Mouse (Mus musculus) stomach, postnatal 0 days (tissue): Measurements from ENCODE around the gene Mon1a.

Experiments used
- CTCF ChIP-seq: IDR thresholded peaks from 2 replicates; pipeline ENCODE4 v1.5.1; 2016; ENCODE audit warnings: antibody characterized with exemption, low read depth, mild to moderate bottlenecking, moderate library complexity
- EP300 ChIP-seq: optimal IDR thresholded peaks from 2 replicates; pipeline ENCODE3; 2016; ENCODE audit warnings: antibody characterized with exemption

- TF ChIP-seq CTCF (no peak), EP300 (no peak)
Measured at GRCm38 (mm10) chr9:107898563-107898962, 10.6 kb downstream of the Mon1a start.
